Comparison of ENCODE assay signal across 25 mouse cellular contexts in genomic region chr5:149203796-149204375, GRCm38 (mm10). TPM values are rescaled to one million over a fixed set of nuclear protein-coding genes. Genes with fewer than 3 reads are reported as not detected.
DNase-seq lines count a peak whose midpoint lies in the region; ATAC-seq and TF ChIP-seq lines count a peak whose summit lies in the region.
"Had no signal": no experiment of that assay in that cellular context is flagged by ENCODE, and none has a peak within 500 bp of the region (broad histone marks: within the 10 kb centered on the region; RNA-seq: fewer than 3 reads in every experiment).

No protein-coding gene starts in this region.

- H3K36me3 ChIP-seq in heart, embryonic 10.5 days: peaks cover 85% of the 10 kb centered on the region
- peaks cover 89% of the 10 kb centered on the region for H3K36me3 ChIP-seq in liver, embryonic 12.5 days
- H3K36me3 ChIP-seq in ES-E14 (ENCODE audit: control insufficient read depth, insufficient read depth, low read length, poor library complexity, severe bottlenecking) (peaks cover 52% of the 10 kb centered on the region), myocyte (ENCODE audit: control insufficient read depth, insufficient read depth) (peaks cover 30% of the 10 kb centered on the region)

- 85% methylated on average over 4 of the region's 4 CpGs for WGBS in heart, embryonic 10.5 days
- WGBS in liver, embryonic 12.5 days (ENCODE audit: insufficient replicate concordance): 52% methylated on average over 4 of the region's 4 CpGs

- no peak for TF ChIP-seq POLR2A in myocyte (IDR thresholded peaks at IDR 0.05; ENCODE audit: insufficient read length, low read depth)

- no peak overlapping the region for H3ac ChIP-seq in myocyte (ENCODE audit: control insufficient read depth, insufficient read length)

- DNase-seq in heart, embryonic 10.5 days (ENCODE audit: low spot score): peak; percentile 71
- no peak for DNase-seq in heart, postnatal 36 days
- DNase-seq in liver (no peak), ES-E14 (ENCODE audit: low read depth, low spot score) (no peak)
- no peak for DNase-seq in thymus, postnatal 14 days
- DNase-seq in frontal cortex, postnatal 14 days (ENCODE audit: low spot score in 2 of 2): no peak
- DNase-seq: adrenal gland, postnatal 36 days; cerebellum, adult 9-10 months; gastrocnemius, postnatal 25 days; heart, adult 2 months; heart, postnatal 4 days; kidney, adult 2 months; kidney, postnatal 10 days; lung, adult 18-20 months; lung, postnatal 10 days; right cerebral cortex, postnatal 14 days; thymus, postnatal 36 days had no signal

- H3K9me3 ChIP-seq in heart, embryonic 10.5 days: no peaks in the 10 kb centered on the region
- H3K9me3 ChIP-seq in liver, embryonic 12.5 days (replicated peaks): no peaks in the 10 kb centered on the region
- H3K9me3 ChIP-seq in ES-E14 (ENCODE audit: control insufficient read depth, insufficient read depth, low read depth, low read length): no peaks in the 10 kb centered on the region
- H3K9me3 ChIP-seq: embryonic facial prominence, embryonic 15.5 days; forebrain, embryonic 15.5 days; heart, embryonic 15.5 days; midbrain, embryonic 13.5 days had no signal

- in situ Hi-C loops in ES-E14 (cut with MboI; ENCODE audit: low sequenced_read_pairs in 2 of 2, unreplicated experiment in 2 of 2): no loop called here

- no peak overlapping the region for H3K27ac ChIP-seq in heart, embryonic 10.5 days
- no peak overlapping the region for H3K27ac ChIP-seq in liver, embryonic 12.5 days
- 0 out of 2 replicates have a peak overlapping the region, but pooled peaks have one; percentile 8 for H3K27ac ChIP-seq in ES-E14 (ENCODE audit: insufficient read depth, low read depth, low read length, poor library complexity, severe bottlenecking)
- H3K27ac ChIP-seq: embryonic facial prominence, embryonic 15.5 days; forebrain, embryonic 15.5 days; heart, embryonic 15.5 days; hindbrain, postnatal 0 days; midbrain, embryonic 13.5 days had no signal

- peaks cover 20% of the 10 kb centered on the region for H3K79me2 ChIP-seq in myocyte (ENCODE audit: control insufficient read depth, insufficient read depth)

- no peaks in the 10 kb centered on the region for H3K27me3 ChIP-seq in heart, embryonic 10.5 days (ENCODE audit: insufficient read depth, poor library complexity, severe bottlenecking)
- no peaks in the 10 kb centered on the region for H3K27me3 ChIP-seq in liver, embryonic 12.5 days (replicated peaks)
- H3K27me3 ChIP-seq in myocyte (ENCODE audit: control insufficient read depth, insufficient read depth, insufficient read length): no peaks in the 10 kb centered on the region
- H3K27me3 ChIP-seq: CH12.LX; embryonic facial prominence, embryonic 15.5 days; forebrain, embryonic 15.5 days; heart, embryonic 15.5 days; midbrain, embryonic 13.5 days had no signal

- no peak overlapping the region for H3K9ac ChIP-seq in liver, embryonic 12.5 days
- H3K9ac ChIP-seq in ES-E14 (ENCODE audit: insufficient read depth, low read depth, low read length, poor library complexity, severe bottlenecking): no peak overlapping the region
- H3K9ac ChIP-seq: embryonic facial prominence, embryonic 15.5 days; forebrain, embryonic 15.5 days; heart, embryonic 15.5 days; midbrain, embryonic 13.5 days had no signal

- H3K4me2 ChIP-seq in liver, embryonic 12.5 days: no peak overlapping the region
- H3K4me2 ChIP-seq in myocyte (ENCODE audit: low read depth): peak overlapping the region; percentile 62
- H3K4me2 ChIP-seq: embryonic facial prominence, embryonic 15.5 days; forebrain, embryonic 15.5 days; heart, embryonic 15.5 days; midbrain, embryonic 13.5 days had no signal

- 0 out of 2 replicates have a peak, but pooled peaks cover 4% of the 10 kb centered on the region for H3K4me1 ChIP-seq in heart, embryonic 10.5 days
- H3K4me1 ChIP-seq in liver, embryonic 12.5 days: peaks cover 21% of the 10 kb centered on the region
- peaks cover 2 to 17% of the 10 kb centered on the region in 2 experiments; a peak in 3 of 4 replicates for H3K4me1 ChIP-seq in ES-E14 (ENCODE audit: control insufficient read depth in 2 of 2, insufficient read depth in 2 of 2, low read length in 2 of 2, poor library complexity in 1 of 2)
- H3K4me1 ChIP-seq: forebrain, embryonic 15.5 days; heart, embryonic 15.5 days had no signal

- H3K4me3 ChIP-seq in heart, embryonic 10.5 days: no peak overlapping the region
- H3K4me3 ChIP-seq in liver, embryonic 12.5 days: no peak overlapping the region
- no peak overlapping the region for H3K4me3 ChIP-seq in ES-E14 (ENCODE audit: insufficient read depth in 1 of 2, low read depth in 1 of 2, low read length in 2 of 2, poor library complexity in 1 of 2, severe bottlenecking in 1 of 2)
- no peak overlapping the region for H3K4me3 ChIP-seq in myocyte
- H3K4me3 ChIP-seq: embryonic facial prominence, embryonic 15.5 days; forebrain, embryonic 15.5 days; heart, adult 2 months; heart, embryonic 15.5 days; midbrain, embryonic 13.5 days had no signal

- intact Hi-C loops in heart, postnatal 36 days (cut with DNase I): loop anchor here (5.0 kb wide), 1 partner anchor 133 kb away; no protein-coding TSS in a partner anchor

- ATAC-seq in liver, embryonic 12.5 days: 0 out of 2 replicates have a peak, but pooled peaks have one; percentile 51
- ATAC-seq: forebrain, embryonic 15.5 days; hindbrain, postnatal 0 days; midbrain, embryonic 13.5 days had no signal

TF ChIP-seq in ES-E14, 5 proteins besides CTCF, POLR2A, EP300 and RAD21:
- no peak for TF ChIP-seq MAFK (IDR thresholded peaks at IDR 0.05; ENCODE audit: insufficient read depth, low read depth, low read length)
- TF ChIP-seq ZC3H11A (IDR thresholded peaks at IDR 0.05; ENCODE audit: borderline replicate concordance, low read depth, low read length): no peak
- TF ChIP-seq HCFC1 (IDR thresholded peaks at IDR 0.05; ENCODE audit: borderline replicate concordance, insufficient read depth, low read length): no peak
- no peak for TF ChIP-seq ZNF384 (IDR thresholded peaks at IDR 0.05; ENCODE audit: low read depth, low read length)
- no peak for TF ChIP-seq CHD2 (IDR thresholded peaks at IDR 0.05; ENCODE audit: low read depth, low read length)

TF ChIP-seq in myocyte, 11 proteins besides CTCF, POLR2A, EP300 and RAD21:
- TF ChIP-seq E2F4 (IDR thresholded peaks at IDR 0.05; ENCODE audit: insufficient read depth) (no peak), SRF (IDR thresholded peaks at IDR 0.05; ENCODE audit: control insufficient read depth, insufficient read length, low read depth) (peak; percentile 44), MYOD1 (IDR thresholded peaks at IDR 0.05; ENCODE audit: control insufficient read depth in 1 of 3, insufficient read length in 2 of 3, low read depth in 2 of 3) (peak in 2 of 3 experiments; percentile 1 to 13), MAX (IDR thresholded peaks at IDR 0.05; ENCODE audit: low read depth) (no peak)

RNA-seq across cellular contexts. Expression of gene Hmgb1, which starts 19.6 kb away (rescaled TPM):
- 757 and 1,068 TPM in 2 replicates for polyA plus RNA-seq in heart, embryonic 10.5 days (2016; fragmentation: Nextera tagmentation; extraction: Ambion mirVana)
- 100 to 1,000 TPM in 1 of 2 experiments, 10 to 100 TPM in 1; 91.5 to 111 TPM for total RNA-seq in heart, postnatal 36 days (2021)
- polyA plus RNA-seq in liver, embryonic 12.5 days (2016; fragmentation: Nextera tagmentation; extraction: Ambion mirVana): 682 and 741 TPM in 2 replicates
- 287 and 350 TPM in 2 replicates for total RNA-seq in ES-E14 (2012; rRNA removed)
- 88.6 TPM for polyA plus RNA-seq in myocyte (2012; fragmentation: generic; extraction: Trizol)

RNA-seq across cellular contexts. Expression of gene Uspl1, which starts 19.7 kb away (rescaled TPM):
- 45.9 and 53.7 TPM in 2 replicates for polyA plus RNA-seq in heart, embryonic 10.5 days (2016; fragmentation: Nextera tagmentation; extraction: Ambion mirVana)
- 10 to 100 TPM; 18.3 to 18.6 TPM for total RNA-seq in heart, postnatal 36 days (2021)
- 32.5 and 37.1 TPM in 2 replicates for polyA plus RNA-seq in liver, embryonic 12.5 days (2016; fragmentation: Nextera tagmentation; extraction: Ambion mirVana)
- total RNA-seq in ES-E14 (2012; rRNA removed): 108 and 116 TPM in 2 replicates
- polyA plus RNA-seq in myocyte (2012; fragmentation: generic; extraction: Trizol): 18.4 TPM
